Mouse (Mus musculus) kidney, adult 2 months (tissue): Measurements from ENCODE around the gene Gm3194. TPM values are rescaled to one million over a fixed set of nuclear protein-coding genes. Genes with fewer than 3 reads are reported as not detected.
"Not testable (repeated sequence)": the region's sequence is repeated elsewhere in the genome, so short reads cannot be mapped to it uniquely, and the experiment has no call there.

Source experiments
- DNase-seq: peaks from one replicate; pipeline ENCODE4 v3.0.0; 2021
- H3K27ac ChIP-seq: fragments of 200-500 bp; 2 replicates; pipeline ENCODE4 v1.5.1; 2012; ENCODE audit warnings: low read depth, low read length, control low read depth, inconsistent platforms; ENCODE audit not compliant: insufficient read depth
- H3K27me3 ChIP-seq: fragments of 200-500 bp; replicated peaks from 2 replicates; pipeline ENCODE4 v1.6.1; 2012; ENCODE audit warnings: mild to moderate bottlenecking, moderate library complexity, low read length, inconsistent platforms; ENCODE audit not compliant: control insufficient read depth, insufficient read depth
- H3K36me3 ChIP-seq: fragments of 200-500 bp; 2 replicates; pipeline ENCODE4 v1.6.1; 2012; ENCODE audit warnings: mild to moderate bottlenecking, moderate library complexity, low read length, inconsistent platforms; ENCODE audit not compliant: control insufficient read depth, insufficient read depth
- H3K4me1 ChIP-seq: fragments of 200-500 bp; 2 replicates; pipeline ENCODE4 v1.6.1; 2011; ENCODE audit warnings: low read length; ENCODE audit not compliant: control insufficient read depth, insufficient read depth
- H3K4me3 ChIP-seq: fragments of 200-500 bp; 2 replicates; pipeline ENCODE4 v1.5.1; 2011; ENCODE audit warnings: mild to moderate bottlenecking, low read depth, low read length, control low read depth; ENCODE audit not compliant: insufficient read depth
- WGBS: fragments of 180-500 bp; shearing (Covaris S2); methylation state at CpG from one replicate; pipeline ENCODE4 v1.1.7; 2018; 5-methylcytosine and 5-hydroxymethylcytosine counted together
- polyA plus RNA-seq: library from polyadenylated mRNA; depleted of rRNA; stranded (reverse); fragments of >200 nt; gene quantifications from 2 replicates; pipeline ENCODE4 v1.2.3, GENCODE M21; 2012; rRNA removed

Gm3194 gene
- polyA plus RNA-seq = not detected in 2 replicates

DNA sequence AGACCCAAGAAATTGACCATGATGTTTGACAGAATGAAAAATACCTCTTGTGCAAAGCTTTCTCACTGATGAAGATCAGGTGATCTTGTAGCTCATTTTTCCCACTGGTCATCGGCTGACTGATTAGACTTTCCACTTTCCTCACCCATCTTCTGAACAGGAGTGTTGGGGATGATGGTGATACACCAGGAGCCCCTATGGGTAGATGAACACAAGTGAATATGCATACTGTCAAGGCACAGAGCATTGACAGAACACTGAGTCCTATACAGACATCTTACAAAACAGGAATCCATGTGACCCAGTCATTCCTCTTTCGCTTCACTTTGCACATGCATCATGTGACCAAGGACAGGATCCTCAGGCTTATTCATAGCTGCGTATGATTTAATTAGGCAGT is at the start of gene Gm3194:
Gene Gm3194 (minus strand): TSS at position 101 of the 400 bp plus-strand sequence.
- not testable (repeated sequence) for DNase-seq, H3K4me3 ChIP-seq, H3K27me3 ChIP-seq, H3K27ac ChIP-seq, H3K36me3 ChIP-seq, H3K4me1 ChIP-seq
- no CpG with 5 or more reads among the region's 3 CpGs for WGBS

DNA sequence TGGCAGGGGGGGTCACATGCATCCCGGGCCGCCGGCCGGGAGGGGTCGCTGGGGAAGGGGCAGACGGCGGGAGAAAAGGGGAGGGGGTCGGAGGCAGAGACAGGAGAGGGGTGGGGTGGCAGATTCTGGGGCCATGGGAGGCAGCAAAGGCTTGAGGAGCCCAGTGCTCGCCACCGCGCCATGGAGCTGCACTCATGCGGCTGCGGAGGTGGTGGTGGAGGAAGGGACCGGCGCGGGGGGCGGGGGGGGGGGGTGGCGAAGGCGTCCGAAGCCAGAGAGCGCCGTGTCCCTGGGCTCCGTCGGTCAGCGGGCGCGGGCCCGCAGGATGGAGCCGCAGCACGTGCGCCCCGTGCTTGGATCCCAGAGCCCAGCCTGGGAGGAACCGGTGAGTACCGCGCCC is 46.1 kb upstream of the Gm3194 start, which contains the start of gene Gm3488:
Gene Gm3488 (plus strand): TSS at position 301 of the 400 bp plus-strand sequence.
- not testable (repeated sequence) for H3K36me3 ChIP-seq, DNase-seq, H3K4me3 ChIP-seq, H3K27me3 ChIP-seq, H3K27ac ChIP-seq, H3K4me1 ChIP-seq
- WGBS = no CpG with 5 or more reads among the region's 35 CpGs

DNA sequence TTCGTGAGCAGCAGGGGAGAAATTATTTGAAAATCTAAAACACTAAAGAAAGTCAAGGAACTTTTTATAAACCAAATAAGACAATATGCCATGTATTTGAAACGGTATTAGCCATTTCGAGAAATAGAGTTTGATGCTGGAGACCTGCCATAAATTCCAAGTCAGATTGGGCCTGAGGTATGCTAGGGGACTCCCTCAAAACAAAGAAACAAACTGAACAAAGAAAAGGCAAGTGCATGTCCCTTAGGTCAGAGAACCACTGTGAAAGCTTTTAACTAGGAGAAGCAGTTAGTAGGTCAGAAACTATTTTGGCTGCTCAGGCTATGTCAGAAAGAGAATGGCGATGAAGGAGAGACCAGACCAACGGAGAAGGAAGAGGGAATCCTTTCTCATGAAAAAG is 28.6 kb upstream of the Gm3194 start, which contains the start of gene Gm3187:
Gene Gm3187 (plus strand): TSS at position 301 of the 400 bp plus-strand sequence.
- H3K4me3 ChIP-seq, H3K27ac ChIP-seq, H3K4me1 ChIP-seq, H3K36me3 ChIP-seq, H3K27me3 ChIP-seq, DNase-seq: not testable (repeated sequence)
- WGBS = 80% methylated on average over 4 of the region's 5 CpGs

DNA sequence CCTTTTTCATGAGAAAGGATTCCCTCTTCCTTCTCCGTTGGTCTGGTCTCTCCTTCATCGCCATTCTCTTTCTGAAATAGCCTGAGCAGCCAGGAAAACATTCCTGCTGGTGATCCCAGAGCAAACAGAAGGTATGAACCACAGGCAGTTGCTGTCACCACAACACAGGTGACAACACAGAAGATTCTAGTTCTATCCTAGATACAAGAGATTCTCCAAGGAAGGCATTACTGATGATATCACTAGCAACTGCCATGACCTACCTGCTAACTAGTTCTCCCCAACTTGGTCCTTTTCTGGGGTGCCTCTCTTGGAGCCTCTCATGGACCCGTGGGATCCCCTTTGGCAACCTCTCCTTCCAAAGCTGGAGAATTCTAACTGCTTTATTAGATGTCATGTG is 22.5 kb upstream of the Gm3194 start, which contains the start of gene Gm8246:
Gene Gm8246 (minus strand): TSS at position 101 of the 400 bp plus-strand sequence.
- H3K4me3 ChIP-seq, H3K36me3 ChIP-seq, H3K4me1 ChIP-seq, H3K27me3 ChIP-seq, DNase-seq, H3K27ac ChIP-seq: not testable (repeated sequence)
- WGBS = no CpG with 5 or more reads among the region's 3 CpGs

DNA sequence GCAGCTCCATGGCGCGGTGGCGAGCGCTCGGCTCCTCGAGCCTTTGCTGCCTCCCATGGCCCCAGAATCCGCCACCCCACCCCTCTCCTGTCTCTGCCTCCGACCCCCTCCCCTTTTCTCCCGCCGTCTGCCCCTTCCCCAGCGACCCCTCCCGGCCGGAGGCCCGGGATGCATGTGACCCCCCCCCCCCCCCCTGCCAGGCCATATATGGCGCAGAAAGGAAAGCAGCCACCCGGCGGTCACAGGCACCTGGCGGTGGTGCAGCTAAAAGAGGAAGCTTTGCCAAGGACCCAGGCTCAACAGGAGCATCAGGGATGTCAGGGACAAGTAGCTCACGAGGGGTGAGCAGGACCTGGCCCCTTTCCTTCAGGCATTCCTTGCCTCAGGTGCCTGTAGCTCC is 5.2 kb upstream of the Gm3194 start:
- not testable (repeated sequence) for H3K27ac ChIP-seq, DNase-seq, H3K27me3 ChIP-seq, H3K36me3 ChIP-seq, H3K4me1 ChIP-seq, H3K4me3 ChIP-seq
- no CpG with 5 or more reads among the region's 19 CpGs for WGBS

DNA sequence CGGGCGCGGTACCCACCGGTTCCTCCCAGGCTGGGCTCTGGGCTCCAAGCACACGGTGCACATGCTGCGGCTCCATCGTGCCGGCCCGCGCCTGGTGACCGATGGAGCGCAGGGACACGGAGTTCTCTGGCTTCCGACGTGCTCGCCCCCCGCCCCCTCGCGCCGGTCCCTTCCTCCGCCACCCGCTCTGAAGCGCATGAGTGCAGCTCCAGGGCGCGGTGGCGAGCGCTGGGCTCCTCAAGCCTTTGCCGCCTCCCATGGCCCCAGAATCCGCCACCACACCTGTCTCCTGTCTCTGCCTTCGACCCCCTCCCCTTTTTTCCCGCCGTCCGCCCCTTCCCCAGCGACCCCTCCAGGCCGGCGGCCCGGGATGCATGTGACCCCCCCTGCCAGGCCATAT is 66.3 kb downstream of the Gm3194 start, which contains the start of gene Gm3500:
Gene Gm3500 (minus strand): TSS at position 101 of the 400 bp plus-strand sequence.
- not testable (repeated sequence) for H3K27me3 ChIP-seq, H3K4me3 ChIP-seq, DNase-seq, H3K36me3 ChIP-seq, H3K27ac ChIP-seq, H3K4me1 ChIP-seq
- no CpG with 5 or more reads among the region's 37 CpGs for WGBS

Other genes starting within 250 kb of the Gm3194 start
- not detected in 2 replicates for gene Gm3526, start 194.9 kb downstream of the Gm3194 start, polyA plus RNA-seq
- not detected in 2 replicates for gene Gm3542, start 120.5 kb downstream of the Gm3194 start, polyA plus RNA-seq
- not detected in 2 replicates for gene Gm3500, start 66.4 kb downstream of the Gm3194 start, polyA plus RNA-seq
- gene Gm8246, start 22.4 kb upstream of the Gm3194 start, polyA plus RNA-seq = not detected in 2 replicates
- gene Gm3187, start 28.7 kb upstream of the Gm3194 start, polyA plus RNA-seq = not detected in 2 replicates
- gene Gm3488, start 46.2 kb upstream of the Gm3194 start, polyA plus RNA-seq = not detected in 2 replicates
- not detected in 2 replicates for gene Gm3532, start 83.0 kb upstream of the Gm3194 start, polyA plus RNA-seq
- not detected in 2 replicates for gene Gm8265, start 177.6 kb upstream of the Gm3194 start, polyA plus RNA-seq
- not detected in 2 replicates for gene Gm9603, start 232.0 kb upstream of the Gm3194 start, polyA plus RNA-seq